Mouse (Mus musculus) lung, postnatal 14 days (tissue): ENCODE measurements at regions not wholly inside any gene's neighbourhood (a gene's known extent, or its start where the extent isn't known, plus 50 kb on each side); places are given as distances from the start of the nearest gene placed in this dataset.
"Not testable (repeated sequence)": the region's sequence is repeated elsewhere in the genome, so short reads cannot be mapped to it uniquely, and the experiment has no call there.

ENCODE experiments used
- DNase-seq: peaks from one replicate; pipeline ENCODE4 v3.0.0; 2021

- peak; percentile 7 for DNase-seq
These were observed 344.9 kb upstream of the Tpk1 start for GRCm38 (mm10) chr6:44010946-44011345.

GRCm38 (mm10) chr6:44007196-44007595, 341.1 kb upstream of the Tpk1 start:
- not testable (repeated sequence) for DNase-seq
